Mouse (Mus musculus): ENCODE data around the gene Eftud2. TPM values are rescaled to one million over a fixed set of nuclear protein-coding genes. Genes with fewer than 3 reads are reported as not detected.

The Eftud2 gene
- polyA plus RNA-seq, 1 experiment from 2014 or later = 87.3 TPM

- H3K27ac ChIP-seq (ENCODE audit: low read length) = no peak overlapping the region
- 75% methylated on average over 5 of the region's 5 CpGs for WGBS (ENCODE audit: insufficient replicate concordance)
- H3K27me3 ChIP-seq (ENCODE audit: control insufficient read depth, insufficient read depth, low read depth, low read length) = no peaks in the 10 kb centered on the region
- no peak overlapping the region for H3K4me3 ChIP-seq (ENCODE audit: low read depth, low read length)
- H3K4me2 ChIP-seq (ENCODE audit: low read depth, low read length) = no peak overlapping the region
- no peak for ATAC-seq (ENCODE audit: low read depth)
- H3K9me3 ChIP-seq (replicated peaks; ENCODE audit: control insufficient read depth, low read length) = no peaks in the 10 kb centered on the region
- peaks cover 23% of the 10 kb centered on the region for H3K36me3 ChIP-seq (ENCODE audit: control insufficient read depth, insufficient read depth)
- no peaks in the 10 kb centered on the region; the same call in 1 of the 2 replicates for H3K4me1 ChIP-seq (ENCODE audit: control insufficient read depth, low read depth, low read length)
- H3K9ac ChIP-seq (ENCODE audit: low read depth, low read length) = no peak overlapping the region
These were observed 21.3 kb upstream of the Eftud2 start for GRCm38 (mm10) chr11:102902107-102902506.

GRCm38 (mm10) chr11:102901199-102901598 is 20.4 kb upstream of the Eftud2 start:
- H3K4me2 ChIP-seq (ENCODE audit: low read depth, low read length) = no peak overlapping the region
- H3K27me3 ChIP-seq (ENCODE audit: control insufficient read depth, insufficient read depth, low read depth, low read length) = no peaks in the 10 kb centered on the region
- no peak overlapping the region for H3K27ac ChIP-seq (ENCODE audit: low read length)
- peaks cover 6% of the 10 kb centered on the region for H3K4me1 ChIP-seq (ENCODE audit: control insufficient read depth, low read depth, low read length)
- no peak overlapping the region for H3K9ac ChIP-seq (ENCODE audit: low read depth, low read length)
- no peaks in the 10 kb centered on the region for H3K9me3 ChIP-seq (replicated peaks; ENCODE audit: control insufficient read depth, low read length)
- WGBS (ENCODE audit: insufficient replicate concordance) = 41% methylated on average over 4 of the region's 4 CpGs
- no peak overlapping the region for H3K4me3 ChIP-seq (ENCODE audit: low read depth, low read length)
- H3K36me3 ChIP-seq (ENCODE audit: control insufficient read depth, insufficient read depth) = peaks cover 14% of the 10 kb centered on the region
- no peak for ATAC-seq (ENCODE audit: low read depth)

- 6% methylated on average over 7 of the region's 7 CpGs for WGBS (ENCODE audit: insufficient replicate concordance)
- Histone ChIP-seq H3K4me1 (ENCODE audit: control insufficient read depth, low read depth, low read length) (peaks cover 10% of the 10 kb centered on the region), H3K9ac (ENCODE audit: low read depth, low read length) (no peak within 1 kb of the TSS), H3K4me3 (ENCODE audit: low read depth, low read length) (no peak within 1 kb of the TSS), H3K27me3 (ENCODE audit: control insufficient read depth, insufficient read depth, low read depth, low read length) (no peaks in the 10 kb centered on the region), H3K36me3 (ENCODE audit: control insufficient read depth, insufficient read depth) (peaks cover 10% of the 10 kb centered on the region), H3K9me3 (replicated peaks; ENCODE audit: control insufficient read depth, low read length) (no peaks in the 10 kb centered on the region), H3K27ac (ENCODE audit: low read length) (no peak within 1 kb of the TSS), H3K4me2 (ENCODE audit: low read depth, low read length) (no peak within 1 kb of the TSS)
- no peak for ATAC-seq (ENCODE audit: low read depth)
These were observed 20.0 kb upstream of the Eftud2 start, which contains the start of gene Gfap for GRCm38 (mm10) chr11:102900763-102901162. Gene Gfap, minus strand, starts transcription at chr11:102900912.

GRCm38 (mm10) chr11:102898408-102898807 is 17.6 kb upstream of the Eftud2 start:
- no peak for ATAC-seq (ENCODE audit: low read depth)
- H3K9me3 ChIP-seq (replicated peaks; ENCODE audit: control insufficient read depth, low read length) = no peaks in the 10 kb centered on the region
- peaks cover 30% of the 10 kb centered on the region for H3K4me1 ChIP-seq (ENCODE audit: control insufficient read depth, low read depth, low read length)
- H3K27me3 ChIP-seq (ENCODE audit: control insufficient read depth, insufficient read depth, low read depth, low read length) = 0 out of 2 replicates have a peak, but pooled peaks cover 2% of the 10 kb centered on the region
- no peak overlapping the region for H3K4me2 ChIP-seq (ENCODE audit: low read depth, low read length)
- H3K27ac ChIP-seq (ENCODE audit: low read length) = no peak overlapping the region
- no peak overlapping the region for H3K4me3 ChIP-seq (ENCODE audit: low read depth, low read length)
- no peak overlapping the region for H3K9ac ChIP-seq (ENCODE audit: low read depth, low read length)
- H3K36me3 ChIP-seq (ENCODE audit: control insufficient read depth, insufficient read depth) = no peaks in the 10 kb centered on the region
- 78% methylated on average over 9 of the region's 9 CpGs for WGBS (ENCODE audit: insufficient replicate concordance)

GRCm38 (mm10) chr11:102896641-102897040 is 15.9 kb upstream of the Eftud2 start:
- H3K4me1 ChIP-seq (ENCODE audit: control insufficient read depth, low read depth, low read length) = peaks cover 44% of the 10 kb centered on the region
- H3K4me3 ChIP-seq (ENCODE audit: low read depth, low read length) = no peak overlapping the region
- ATAC-seq (ENCODE audit: low read depth) = no peak
- no peaks in the 10 kb centered on the region for H3K9me3 ChIP-seq (replicated peaks; ENCODE audit: control insufficient read depth, low read length)
- WGBS (ENCODE audit: insufficient replicate concordance) = 81% methylated on average over 20 of the region's 20 CpGs
- H3K4me2 ChIP-seq (ENCODE audit: low read depth, low read length) = no peak overlapping the region
- no peaks in the 10 kb centered on the region for H3K36me3 ChIP-seq (ENCODE audit: control insufficient read depth, insufficient read depth)
- H3K27ac ChIP-seq (ENCODE audit: low read length) = peak overlapping the region; percentile 95
- H3K9ac ChIP-seq (ENCODE audit: low read depth, low read length) = peak overlapping the region; percentile 32
- H3K27me3 ChIP-seq (ENCODE audit: control insufficient read depth, insufficient read depth, low read depth, low read length) = 0 out of 2 replicates have a peak, but pooled peaks cover 6% of the 10 kb centered on the region

GRCm38 (mm10) chr11:102895779-102896178 is 15.0 kb upstream of the Eftud2 start:
- Histone ChIP-seq H3K36me3 (ENCODE audit: control insufficient read depth, insufficient read depth) (no peaks in the 10 kb centered on the region), H3K27me3 (ENCODE audit: control insufficient read depth, insufficient read depth, low read depth, low read length) (0 out of 2 replicates have a peak, but pooled peaks cover 6% of the 10 kb centered on the region), H3K4me1 (ENCODE audit: control insufficient read depth, low read depth, low read length) (peaks cover 49% of the 10 kb centered on the region), H3K9me3 (replicated peaks; ENCODE audit: control insufficient read depth, low read length) (no peaks in the 10 kb centered on the region), H3K9ac (ENCODE audit: low read depth, low read length) (peak overlapping the region; percentile 89), H3K4me3 (ENCODE audit: low read depth, low read length) (peak overlapping the region; percentile 72), H3K4me2 (ENCODE audit: low read depth, low read length) (peak overlapping the region; percentile 83), H3K27ac (ENCODE audit: low read length) (peak overlapping the region; percentile 95)
- ATAC-seq (ENCODE audit: low read depth) = peak; percentile 98
- 24% methylated on average over 9 of the region's 9 CpGs for WGBS (ENCODE audit: insufficient replicate concordance)

GRCm38 (mm10) chr11:102894716-102895115 is 13.9 kb upstream of the Eftud2 start:
- Histone ChIP-seq H3K4me1 (ENCODE audit: control insufficient read depth, low read depth, low read length) (peaks cover 49% of the 10 kb centered on the region), H3K36me3 (ENCODE audit: control insufficient read depth, insufficient read depth) (no peaks in the 10 kb centered on the region), H3K4me2 (ENCODE audit: low read depth, low read length) (peak overlapping the region; percentile 83), H3K27me3 (ENCODE audit: control insufficient read depth, insufficient read depth, low read depth, low read length) (0 out of 2 replicates have a peak, but pooled peaks cover 6% of the 10 kb centered on the region), H3K9me3 (replicated peaks; ENCODE audit: control insufficient read depth, low read length) (no peaks in the 10 kb centered on the region), H3K27ac (ENCODE audit: low read length) (peak overlapping the region; percentile 95), H3K4me3 (ENCODE audit: low read depth, low read length) (peak overlapping the region; percentile 72), H3K9ac (ENCODE audit: low read depth, low read length) (peak overlapping the region; percentile 89)
- ATAC-seq (ENCODE audit: low read depth) = no peak
- WGBS (ENCODE audit: insufficient replicate concordance) = 79% methylated on average over 4 of the region's 4 CpGs

- H3K36me3 ChIP-seq (ENCODE audit: control insufficient read depth, insufficient read depth) = no peaks in the 10 kb centered on the region
- peak overlapping the region; percentile 95 for H3K27ac ChIP-seq (ENCODE audit: low read length)
- peak overlapping the region; percentile 69 for H3K9ac ChIP-seq (ENCODE audit: low read depth, low read length)
- peaks cover 49% of the 10 kb centered on the region for H3K4me1 ChIP-seq (ENCODE audit: control insufficient read depth, low read depth, low read length)
- H3K4me2 ChIP-seq (ENCODE audit: low read depth, low read length) = peak overlapping the region; percentile 83
- ATAC-seq (ENCODE audit: low read depth) = peak; percentile 72
- peak overlapping the region; percentile 72 for H3K4me3 ChIP-seq (ENCODE audit: low read depth, low read length)
- H3K27me3 ChIP-seq (ENCODE audit: control insufficient read depth, insufficient read depth, low read depth, low read length) = peaks cover 6% of the 10 kb centered on the region; the same call in 1 of the 2 replicates
- WGBS (ENCODE audit: insufficient replicate concordance) = 5% methylated on average over 43 of the region's 43 CpGs
- H3K9me3 ChIP-seq (replicated peaks; ENCODE audit: control insufficient read depth, low read length) = no peaks in the 10 kb centered on the region
These were observed 12.3 kb upstream of the Eftud2 start for GRCm38 (mm10) chr11:102893015-102893651.

GRCm38 (mm10) chr11:102890096-102890495 is 9.3 kb upstream of the Eftud2 start:
- no peak overlapping the region for H3K27ac ChIP-seq (ENCODE audit: low read length)
- WGBS (ENCODE audit: insufficient replicate concordance) = 77% methylated on average over 5 of the region's 5 CpGs
- H3K9me3 ChIP-seq (replicated peaks; ENCODE audit: control insufficient read depth, low read length) = no peaks in the 10 kb centered on the region
- no peak overlapping the region for H3K4me3 ChIP-seq (ENCODE audit: low read depth, low read length)
- H3K27me3 ChIP-seq (ENCODE audit: control insufficient read depth, insufficient read depth, low read depth, low read length) = peaks cover 12% of the 10 kb centered on the region; the same call in 1 of the 2 replicates
- H3K4me2 ChIP-seq (ENCODE audit: low read depth, low read length) = no peak overlapping the region
- ATAC-seq (ENCODE audit: low read depth) = no peak
- H3K36me3 ChIP-seq (ENCODE audit: control insufficient read depth, insufficient read depth) = no peaks in the 10 kb centered on the region
- peaks cover 37% of the 10 kb centered on the region for H3K4me1 ChIP-seq (ENCODE audit: control insufficient read depth, low read depth, low read length)
- H3K9ac ChIP-seq (ENCODE audit: low read depth, low read length) = no peak overlapping the region

Measured in liver, embryonic 16.5 days (tissue).